Mouse (Mus musculus) 3134 (cell line): Measurements from ENCODE around the gene Pik3ip1.

Source experiments
- DNase-seq: peaks from one replicate; pipeline ENCODE4 v3.0.0-alpha.2; 2011; ENCODE audit warnings: low spot score; ENCODE audit not compliant: insufficient read length; ENCODE audit errors: extremely low read depth

The Pik3ip1 gene

GRCm38 (mm10) chr11:3302385-3302784 lies 27.8 kb upstream of the Pik3ip1 start:
- DNase-seq = no peak

DNA sequence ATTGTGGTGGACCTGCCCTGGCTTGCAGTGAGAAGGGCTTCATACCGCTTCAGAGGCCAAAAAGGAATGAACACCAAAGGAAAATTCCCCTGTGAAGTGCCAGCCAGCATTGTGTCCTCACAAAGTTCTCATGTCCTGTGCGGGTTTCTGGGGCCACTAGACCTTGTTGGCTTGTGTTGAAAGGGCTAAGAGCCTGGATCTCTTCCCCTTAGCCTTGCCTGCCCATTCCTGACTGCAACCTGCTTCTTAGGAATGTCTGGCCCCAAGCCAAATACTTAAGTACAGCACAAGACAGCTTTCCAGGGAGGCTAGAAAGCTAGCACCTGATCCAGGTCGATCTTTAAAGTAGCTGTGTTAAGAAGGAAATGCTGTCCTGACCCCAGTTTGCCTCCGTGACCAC lies 27.4 kb upstream of the Pik3ip1 start:
- DNase-seq = peak; percentile 37

DNA sequence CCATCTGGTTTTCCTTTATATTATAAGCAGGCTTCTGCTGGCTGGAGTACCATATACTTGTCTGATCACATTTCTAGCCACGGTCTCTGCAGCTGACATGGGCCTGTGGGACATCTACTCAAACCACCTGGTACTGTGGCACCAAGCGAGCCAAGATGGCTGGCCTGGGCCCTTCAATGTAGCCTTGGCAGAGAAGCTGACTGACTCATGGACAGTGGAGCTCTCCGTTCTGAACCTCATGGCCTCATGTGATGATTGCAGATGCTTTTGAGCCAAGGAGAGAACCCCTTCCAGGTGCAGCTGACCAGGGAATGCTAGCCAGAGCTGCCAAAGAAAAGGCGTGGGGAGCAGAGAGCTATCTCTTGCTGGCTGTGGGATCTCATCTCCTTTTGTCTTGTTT lies 24.4 kb upstream of the Pik3ip1 start:
- DNase-seq = no peak

DNA sequence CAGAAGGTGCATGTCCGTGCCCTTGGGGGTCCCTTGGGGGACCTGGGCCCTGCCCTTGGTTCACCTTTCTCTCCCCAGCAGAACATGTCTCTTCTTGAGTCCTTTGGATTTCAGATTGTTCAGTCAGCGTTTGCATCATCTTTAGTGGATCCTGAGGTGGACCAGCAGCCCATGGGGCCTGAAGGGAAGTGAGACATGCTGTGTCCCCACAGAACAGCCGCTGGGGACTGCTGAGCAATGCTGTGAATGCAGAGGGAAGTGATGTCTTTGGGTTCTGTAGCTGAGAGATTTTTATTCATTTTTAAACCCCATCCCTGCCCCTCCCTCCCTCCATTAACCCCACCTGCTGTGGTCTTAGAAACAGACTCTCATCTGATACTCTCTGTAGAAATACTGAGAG lies 22.3 kb upstream of the Pik3ip1 start:
- no peak for DNase-seq

DNA sequence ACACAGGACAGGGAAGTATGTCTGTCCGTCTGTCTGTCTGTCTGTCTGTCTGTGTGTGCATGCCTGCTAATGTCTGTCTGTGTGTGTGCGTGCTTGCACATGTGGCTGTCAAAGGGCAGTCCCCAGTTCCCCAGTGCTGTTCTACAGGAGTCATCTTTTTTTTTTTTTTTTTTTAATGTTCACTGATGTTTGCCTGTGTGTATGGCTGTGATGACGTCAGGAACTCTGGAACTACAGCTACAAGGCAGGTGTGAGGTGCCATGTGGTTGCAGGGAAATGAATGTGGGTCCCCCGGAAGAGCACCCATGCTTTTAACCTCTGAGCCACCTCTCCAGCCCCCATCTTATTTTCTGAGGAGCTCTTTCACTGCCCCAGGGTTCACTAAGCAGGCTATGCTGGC lies 20.3 kb upstream of the Pik3ip1 start:
- DNase-seq = no peak

DNA sequence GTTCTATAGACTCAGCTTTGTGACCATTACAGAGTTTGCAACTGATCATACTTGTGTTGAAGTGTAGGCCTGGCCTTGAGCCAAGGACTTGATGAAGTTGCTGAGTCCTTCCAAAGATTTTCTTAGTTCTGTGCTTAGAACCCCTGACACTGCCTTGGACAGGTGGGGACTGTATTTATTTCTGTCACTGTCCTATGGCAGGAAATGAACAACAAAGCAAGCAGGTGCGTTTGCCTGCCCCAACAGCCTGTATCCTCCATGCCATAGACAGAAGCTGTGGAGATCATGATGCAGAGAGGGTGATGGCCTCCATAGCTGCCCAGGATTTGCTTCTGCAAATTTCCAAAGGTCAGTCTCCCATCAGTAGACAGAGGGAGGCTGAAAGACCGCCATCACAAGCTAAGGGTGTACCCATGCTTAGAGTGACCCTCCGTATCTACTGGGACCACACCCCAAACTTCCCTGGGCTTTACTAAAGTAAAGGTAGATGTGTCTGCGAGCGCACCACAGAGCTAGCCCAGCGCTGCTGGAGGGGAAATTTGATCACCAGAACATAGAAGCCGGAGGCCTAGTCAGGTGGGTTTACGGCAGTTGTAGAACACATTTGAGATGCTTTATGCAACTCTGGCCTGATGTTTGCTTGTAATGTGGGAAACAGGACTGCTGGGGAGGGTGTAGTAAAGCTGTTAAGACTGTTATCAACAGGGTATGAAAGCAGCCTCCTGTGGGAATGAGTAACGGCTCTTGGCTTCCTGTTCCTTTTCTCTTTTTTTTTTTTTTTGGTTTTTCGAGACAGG lies 19.2 kb upstream of the Pik3ip1 start:
- DNase-seq = no peak

DNA sequence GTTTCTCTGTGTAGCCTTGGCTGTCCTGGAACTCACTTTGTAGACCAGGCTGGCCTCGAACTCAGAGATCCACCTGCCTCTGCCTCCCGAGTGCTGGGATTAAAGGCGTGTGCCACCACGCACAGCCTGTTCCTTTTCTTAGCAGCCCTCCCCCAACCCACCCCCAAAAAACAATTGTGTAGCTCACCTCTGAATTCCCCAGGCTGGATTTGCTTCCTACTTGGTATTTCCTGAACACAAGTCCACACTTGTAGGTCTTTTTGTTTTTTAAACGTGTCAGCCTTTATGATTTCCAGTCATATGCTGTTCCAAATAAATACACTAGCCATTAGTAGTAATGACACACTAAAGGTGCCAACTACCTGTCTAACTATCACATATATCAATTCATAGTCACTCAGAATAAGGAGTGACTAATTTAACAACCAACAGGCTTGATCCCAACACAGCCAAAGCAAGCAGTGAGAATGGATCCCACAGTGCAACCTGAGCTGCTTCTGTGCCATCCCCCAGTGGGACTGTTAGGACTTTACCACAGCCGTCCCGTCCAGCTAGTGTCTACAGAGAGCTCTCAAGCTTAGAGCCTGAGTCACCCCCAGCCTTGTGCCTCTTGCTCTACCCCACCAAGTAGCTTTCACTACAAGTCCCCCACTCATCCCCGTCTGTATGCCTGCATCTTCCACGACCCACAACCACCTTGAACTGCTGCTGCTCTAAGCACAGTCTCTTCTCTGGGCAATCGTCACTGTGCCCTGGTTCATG lies 18.4 kb upstream of the Pik3ip1 start:
- DNase-seq = peak; percentile 56

GRCm38 (mm10) chr11:3313294-3313693 lies 16.9 kb upstream of the Pik3ip1 start:
- DNase-seq = no peak

- DNase-seq = peak; percentile 46
Measured at GRCm38 (mm10) chr11:3314148-3314547, 16.1 kb upstream of the Pik3ip1 start.

- no peak for DNase-seq
Measured at GRCm38 (mm10) chr11:3318286-3318685, 11.9 kb upstream of the Pik3ip1 start.

GRCm38 (mm10) chr11:3328271-3328670 lies 1.9 kb upstream of the Pik3ip1 start:
- no peak for DNase-seq

- DNase-seq = no peak
Measured at GRCm38 (mm10) chr11:3328806-3329775, 1.1 kb upstream of the Pik3ip1 start.

DNA sequence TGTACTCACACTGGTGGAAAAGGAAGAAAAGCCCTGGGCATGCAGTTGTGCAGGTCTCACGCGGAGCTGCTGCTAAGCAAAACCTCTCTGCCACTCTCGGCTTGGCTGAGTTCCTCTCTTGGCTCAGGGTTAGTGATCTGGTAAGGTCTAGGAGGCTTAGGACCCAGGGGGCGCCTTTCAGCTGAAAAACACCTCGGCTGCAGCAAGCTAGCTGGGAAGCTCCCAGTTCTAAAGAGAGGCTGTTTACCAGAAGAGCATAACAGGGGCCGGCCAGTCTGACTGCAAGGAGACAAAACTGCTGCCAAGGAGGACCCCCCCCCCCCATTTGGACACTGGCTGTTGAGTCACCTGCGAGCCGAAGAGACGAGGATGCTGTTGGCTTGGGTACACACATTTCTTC lies 365 bp downstream of the Pik3ip1 start:
- DNase-seq = peak; percentile 72

DNA sequence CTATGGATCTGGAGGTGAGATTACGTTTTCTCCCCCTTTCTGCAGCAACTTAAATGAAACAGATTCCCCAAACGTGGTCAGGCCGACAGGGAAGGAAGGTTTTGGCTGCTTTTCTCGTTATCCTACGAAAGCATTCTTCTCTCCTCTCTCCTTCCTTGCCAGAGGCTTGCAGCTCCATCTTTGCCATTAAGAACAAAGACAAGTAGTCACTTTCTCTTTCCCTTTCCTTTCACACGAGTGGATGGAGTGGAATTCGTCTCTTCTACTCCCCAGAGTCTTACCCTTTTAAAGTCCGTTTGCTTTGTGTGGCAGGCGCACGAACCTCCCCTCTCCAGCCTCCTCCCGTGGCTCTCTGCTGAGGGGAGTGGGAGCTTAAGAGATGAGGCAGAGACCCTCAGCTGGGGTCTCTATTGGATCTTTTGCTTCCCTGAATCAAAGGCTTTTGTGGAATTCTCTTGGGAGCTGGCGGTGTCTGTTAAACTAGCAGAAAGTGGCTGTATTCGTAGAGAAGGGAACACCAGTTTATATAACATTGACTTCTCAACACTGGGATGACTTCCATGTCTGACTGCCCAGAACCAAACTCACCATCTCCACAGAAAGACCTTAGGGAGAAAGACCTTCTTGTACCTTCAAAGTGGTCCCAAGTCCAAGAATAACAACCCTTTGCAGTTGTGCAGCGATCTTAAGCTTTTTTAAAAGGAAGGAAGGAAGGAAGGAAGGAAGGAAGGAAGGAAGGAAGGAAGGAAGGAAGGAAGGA lies 970 bp downstream of the Pik3ip1 start:
- DNase-seq = no peak

- DNase-seq = peak; percentile 97
Measured at GRCm38 (mm10) chr11:3331756-3332642, 1.8 kb downstream of the Pik3ip1 start.

- no peak for DNase-seq
Measured at GRCm38 (mm10) chr11:3333111-3333695, 3.0 kb downstream of the Pik3ip1 start.

DNA sequence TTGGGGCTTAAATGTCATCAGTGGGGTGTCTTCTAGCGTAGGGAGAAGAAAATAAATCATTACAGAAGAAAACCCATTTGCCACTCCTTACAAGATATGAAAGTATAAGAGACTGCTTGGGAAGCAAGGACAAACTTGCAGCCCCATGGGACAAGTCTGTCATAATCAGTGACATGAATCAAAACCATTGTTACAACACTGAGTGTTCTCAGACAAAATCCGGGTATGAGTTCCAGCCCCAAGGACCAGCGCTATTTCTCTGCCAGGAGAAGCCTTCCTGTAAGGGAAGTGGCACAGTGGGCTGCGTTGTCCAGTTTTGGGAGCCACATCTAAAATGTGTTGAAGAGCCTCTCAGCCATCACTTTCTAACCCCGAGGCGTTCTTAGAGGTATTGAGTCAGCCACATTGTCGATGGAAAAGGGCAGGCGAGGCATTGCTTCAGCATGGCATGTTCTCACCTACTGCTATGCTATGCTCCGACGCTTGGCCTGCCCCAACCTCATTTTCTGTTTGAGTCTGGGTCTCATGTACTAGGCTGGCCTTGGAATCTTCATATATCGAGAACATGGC lies 4.0 kb downstream of the Pik3ip1 start:
- DNase-seq = no peak

- DNase-seq = no peak
Measured at GRCm38 (mm10) chr11:3334711-3335316, 4.6 kb downstream of the Pik3ip1 start.
